Mouse (Mus musculus) forebrain, embryonic 14.5 days (tissue): ENCODE measurements at regions not wholly inside any gene's neighbourhood (a gene's known extent, or its start where the extent isn't known, plus 50 kb on each side); places are given as distances from the start of the nearest gene placed in this dataset.

Experiments
- ATAC-seq: fragments of 200-750 bp; cut with Nextera tagmentation; 2 replicates; pipeline ENCODE4 v1.8.0; 2017; ENCODE audit warnings: mild to moderate bottlenecking, moderate library complexity
- DNase-seq: peaks from one replicate; pipeline ENCODE4 v3.0.0-alpha.2; 2015; ENCODE audit warnings: low spot score
- H3K27ac ChIP-seq: fragments of 300-500 bp; sonication (generic); 2 replicates; pipeline ENCODE4 v1.5.1; 2014; ENCODE audit warnings: low read depth, mild to moderate bottlenecking, control low read depth, low read length, moderate library complexity
- H3K27me3 ChIP-seq: fragments of 300-500 bp; sonication (generic); replicated peaks from 2 replicates; pipeline ENCODE4 v1.6.1; 2014; ENCODE audit warnings: low read length, control low read depth, mixed read lengths; ENCODE audit not compliant: control insufficient read depth, insufficient read depth
- H3K36me3 ChIP-seq: fragments of 300-500 bp; sonication (generic); 2 replicates; pipeline ENCODE4 v1.6.1; 2014; ENCODE audit warnings: low read length, control low read depth; ENCODE audit not compliant: control insufficient read depth, insufficient read depth
- H3K4me1 ChIP-seq: fragments of 300-500 bp; sonication (generic); 2 replicates; pipeline ENCODE4 v1.6.1; 2014; ENCODE audit warnings: antibody characterized with exemption, low read length, control low read depth; ENCODE audit not compliant: control insufficient read depth, insufficient read depth
- H3K4me2 ChIP-seq: fragments of 300-500 bp; sonication (generic); 2 replicates; pipeline ENCODE4 v1.6.1; 2014; ENCODE audit warnings: mild to moderate bottlenecking, control low read depth, low read length
- H3K4me3 ChIP-seq: fragments of 300-500 bp; sonication (generic); 2 replicates; pipeline ENCODE4 v1.5.1; 2014; ENCODE audit warnings: low read depth, low read length, control low read depth
- H3K9ac ChIP-seq: fragments of 300-500 bp; sonication (generic); 2 replicates; pipeline ENCODE4 v1.6.1; 2014; ENCODE audit warnings: mild to moderate bottlenecking, low read length, control low read depth, moderate library complexity
- H3K9me3 ChIP-seq: fragments of 300-500 bp; sonication (generic); replicated peaks from 2 replicates; pipeline ENCODE4 v1.6.1; 2016; ENCODE audit warnings: low read length, control low read depth, mixed read lengths; ENCODE audit not compliant: control insufficient read depth
- WGBS: fragments of 180-500 bp; shearing (Covaris S2); extraction: QIAGEN DNeasy Blood & Tissue Kit; methylation state at CpG from one replicate; pipeline ENCODE4 v1.1.7; 2014; 5-methylcytosine and 5-hydroxymethylcytosine counted together

DNA sequence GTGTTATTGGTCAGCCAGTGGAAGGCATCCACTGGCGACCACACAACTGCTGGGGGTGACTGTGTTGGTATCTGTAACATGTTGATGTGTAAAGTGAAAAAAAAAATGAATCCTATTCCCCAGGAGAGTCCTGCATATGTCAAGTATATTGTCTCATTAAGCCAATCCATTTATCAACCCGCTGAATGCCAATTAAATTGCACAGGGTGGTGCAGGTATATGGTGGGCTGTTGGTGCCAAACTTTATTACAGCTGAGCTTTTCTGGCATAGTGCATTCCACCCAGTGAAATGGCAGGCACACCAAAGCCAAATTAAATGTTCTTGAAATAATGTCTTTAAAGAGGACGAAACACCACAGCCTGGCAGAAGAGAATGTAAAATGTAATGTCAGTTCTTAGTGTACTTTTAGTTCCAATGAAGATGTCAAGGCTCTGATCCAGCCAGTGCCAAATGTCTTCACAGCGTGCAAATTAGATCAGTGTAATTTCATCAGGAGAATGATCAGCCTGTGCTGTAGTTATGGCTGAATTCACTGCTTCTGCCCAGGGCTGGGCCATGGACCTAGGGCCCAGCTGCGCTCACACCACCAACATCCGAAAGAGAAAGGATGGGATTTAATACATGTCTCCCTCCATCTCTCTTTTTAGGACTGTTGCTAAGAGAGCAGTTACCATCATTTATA lies 66.6 kb upstream of the Itga4 start:
- no peak for DNase-seq
- H3K27ac ChIP-seq = no peak overlapping the region
- no peaks in the 10 kb centered on the region for H3K9me3 ChIP-seq
- H3K4me2 ChIP-seq = no peak overlapping the region
- H3K4me1 ChIP-seq = peaks cover 22% of the 10 kb centered on the region
- H3K9ac ChIP-seq = no peak overlapping the region
- no peaks in the 10 kb centered on the region for H3K27me3 ChIP-seq
- WGBS = 79% methylated on average over 6 of the region's 6 CpGs
- no peaks in the 10 kb centered on the region for H3K36me3 ChIP-seq
- ATAC-seq = no peak
- H3K4me3 ChIP-seq = no peak overlapping the region

DNA sequence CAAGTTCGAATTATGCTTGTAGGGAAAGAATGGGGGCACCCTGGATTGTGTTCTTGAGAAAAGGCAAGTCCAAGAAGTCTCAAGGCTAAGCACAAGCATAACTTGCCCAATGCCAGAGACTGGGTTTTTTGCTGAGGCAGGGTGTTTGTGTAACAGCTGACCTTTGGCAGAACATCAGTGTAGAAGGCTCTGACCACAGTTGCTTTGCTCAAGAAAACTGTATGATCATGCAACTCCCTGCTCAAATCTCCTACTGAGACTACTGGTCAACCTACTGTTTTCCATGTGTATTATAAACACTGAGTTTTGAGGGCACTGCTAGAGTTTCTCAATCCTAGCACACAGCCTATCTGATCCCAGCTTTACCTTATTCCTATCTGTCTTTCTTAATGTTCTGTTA lies 61.4 kb upstream of the Itga4 start:
- H3K4me2 ChIP-seq = no peak overlapping the region
- no peak overlapping the region for H3K9ac ChIP-seq
- ATAC-seq (no peak), DNase-seq (no peak)
- no peaks in the 10 kb centered on the region for H3K9me3 ChIP-seq
- WGBS = 69% methylated on average over 1 of the region's 1 CpGs
- H3K27ac ChIP-seq = no peak overlapping the region
- H3K4me3 ChIP-seq = no peak overlapping the region
- no peaks in the 10 kb centered on the region for H3K36me3 ChIP-seq
- no peaks in the 10 kb centered on the region for H3K27me3 ChIP-seq
- no peaks in the 10 kb centered on the region for H3K4me1 ChIP-seq

DNA sequence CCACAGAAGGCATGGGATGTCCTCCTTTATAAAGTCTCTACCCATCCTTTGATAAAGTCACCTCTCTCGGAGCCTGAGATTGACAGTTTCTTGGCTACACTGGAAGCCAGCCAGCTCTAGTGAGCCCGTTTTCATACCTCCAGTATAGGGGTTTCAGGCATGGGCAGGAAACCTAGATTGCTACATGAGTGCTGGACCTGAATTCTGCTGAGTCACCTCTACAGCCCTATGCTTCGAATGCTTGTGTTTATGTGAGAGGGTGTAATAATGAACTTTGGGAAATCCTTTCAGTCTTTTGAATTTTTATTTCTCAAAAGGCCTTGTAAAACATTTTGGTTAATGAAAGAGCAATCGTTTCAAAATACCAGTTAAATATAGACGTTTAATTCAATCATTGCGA lies 53.5 kb upstream of the Itga4 start:
- Histone ChIP-seq H3K27me3 (no peaks in the 10 kb centered on the region), H3K9ac (no peak overlapping the region), H3K9me3 (no peaks in the 10 kb centered on the region), H3K4me2 (no peak overlapping the region), H3K4me3 (no peak overlapping the region), H3K36me3 (no peaks in the 10 kb centered on the region), H3K4me1 (no peaks in the 10 kb centered on the region), H3K27ac (no peak overlapping the region)
- 74% methylated on average over 6 of the region's 6 CpGs for WGBS
- ATAC-seq (no peak), DNase-seq (no peak)
